Mouse (Mus musculus) CH12.LX (cell line): Measurements from ENCODE around the gene Ercc4. TPM values are rescaled to one million over a fixed set of nuclear protein-coding genes. Genes with fewer than 3 reads are reported as not detected.

Source experiments
- DNase-seq: peaks from one replicate; pipeline ENCODE4 v3.0.0-alpha.2; 2013; ENCODE audit errors: extremely low read depth
- H3K27ac ChIP-seq: 2 replicates; pipeline ENCODE4 v1.5.1; 2012; ENCODE audit warnings: low read depth, mild to moderate bottlenecking, control low read depth, moderate library complexity; ENCODE audit not compliant: insufficient read depth
- H3K27me3 ChIP-seq: replicated peaks from 2 replicates; pipeline ENCODE3; 2012; ENCODE audit warnings: inconsistent platforms
- H3K36me3 ChIP-seq, 2 experiments: replicated peaks in 1 of 2; 2 replicates each; pipeline versions ENCODE3 to v1.6.1; 2012; ENCODE audit warnings: inconsistent platforms in 1 of 2, low read length in 1 of 2, mild to moderate bottlenecking in 1 of 2, mixed read lengths in 1 of 2, moderate library complexity in 1 of 2; ENCODE audit not compliant: control insufficient read depth in 1 of 2, insufficient read depth in 1 of 2
- H3K4me1 ChIP-seq, 2 experiments: 2 replicates each; pipeline ENCODE4 v1.6.1; 2012; ENCODE audit warnings: inconsistent platforms in 1 of 2, moderate library complexity in 1 of 2; ENCODE audit not compliant: insufficient read depth in 2 of 2, control insufficient read depth in 1 of 2
- H3K4me2 ChIP-seq: 2 replicates; pipeline ENCODE4 v1.6.1; 2012; ENCODE audit warnings: low read depth, mild to moderate bottlenecking, control low read depth; ENCODE audit not compliant: poor library complexity, insufficient read depth, severe bottlenecking
- H3K4me3 ChIP-seq, 3 experiments: fragments of 150-350 bp in 1 of 3; sonication (generic) in 1 of 3; replicated peaks in 1 of 3; 2 replicates each; pipeline versions ENCODE3 to v1.5.1; 2011 to 2012; ENCODE audit warnings: low read depth in 2 of 3, low read length in 2 of 3, mild to moderate bottlenecking in 2 of 3, moderate library complexity in 2 of 3, control low read depth in 1 of 3, improper control_type of control experiment in 1 of 3, inconsistent platforms in 1 of 3, mixed read lengths in 1 of 3; ENCODE audit not compliant: poor library complexity in 1 of 3
- H3K79me2 ChIP-seq: replicated peaks from 2 replicates; pipeline ENCODE4 v1.6.1; 2012; ENCODE audit warnings: mild to moderate bottlenecking, moderate library complexity; ENCODE audit not compliant: control insufficient read depth, poor library complexity, insufficient read depth, severe bottlenecking; ENCODE audit errors: extremely low read depth
- H3K9ac ChIP-seq: 2 replicates; pipeline ENCODE4 v1.6.1; 2012; ENCODE audit warnings: low read depth, mild to moderate bottlenecking, control low read depth, moderate library complexity; ENCODE audit not compliant: insufficient read depth
- H3K9me3 ChIP-seq: replicated peaks from 2 replicates; pipeline ENCODE3; 2012; ENCODE audit warnings: low read length, inconsistent platforms, mixed read lengths
- CHD1 ChIP-seq: IDR thresholded peaks from 2 replicates; pipeline ENCODE4 v1.6.1; 2012; ENCODE audit warnings: low read depth, low read length, improper control_type of control experiment, inconsistent platforms
- CHD2 ChIP-seq: IDR thresholded peaks from 2 replicates; pipeline ENCODE4 v1.6.1; 2011; ENCODE audit warnings: low read length, improper control_type of control experiment
- CTCF ChIP-seq, 2 experiments: IDR thresholded peaks in 1 of 2; conservative IDR thresholded peaks in 1 of 2; 2 replicates each; pipeline ENCODE4 v1.5.1; 2011 to 2012; ENCODE audit warnings: low read depth in 2 of 2, low read length in 2 of 2, improper control_type of control experiment in 1 of 2, inconsistent platforms in 1 of 2, mild to moderate bottlenecking in 1 of 2, moderate library complexity in 1 of 2
- ELF1 ChIP-seq: IDR thresholded peaks from 2 replicates; pipeline ENCODE4 v1.6.1; 2014; ENCODE audit warnings: low read depth, mild to moderate bottlenecking, inconsistent platforms, low read length, improper control_type of control experiment
- EP300 ChIP-seq: IDR thresholded peaks from 2 replicates; pipeline ENCODE4 v1.6.1; 2011; ENCODE audit warnings: low read length, improper control_type of control experiment
- ETS1 ChIP-seq: conservative IDR thresholded peaks from 2 replicates; pipeline ENCODE4 v1.6.1; 2012; ENCODE audit warnings: low read depth, mild to moderate bottlenecking, inconsistent platforms, low read length, improper control_type of control experiment, moderate library complexity
- JUN ChIP-seq: IDR thresholded peaks from 2 replicates; pipeline ENCODE4 v1.6.1; 2011; ENCODE audit warnings: low read depth, mild to moderate bottlenecking, low read length, improper control_type of control experiment, moderate library complexity; ENCODE audit not compliant: insufficient read depth
- MAX ChIP-seq: IDR thresholded peaks from 2 replicates; pipeline ENCODE4 v1.6.1; 2011; ENCODE audit warnings: low read length, improper control_type of control experiment
- MYC ChIP-seq: IDR thresholded peaks from 2 replicates; pipeline ENCODE4 v1.6.1; 2011; ENCODE audit warnings: low read depth, mild to moderate bottlenecking, improper control_type of control experiment, low read length
- NRF1 ChIP-seq: IDR thresholded peaks from 2 replicates; pipeline ENCODE4 v1.6.1; 2014; ENCODE audit warnings: low read depth, mild to moderate bottlenecking, inconsistent platforms, low read length, improper control_type of control experiment, moderate library complexity
- POLR2A ChIP-seq: IDR thresholded peaks from 2 replicates; pipeline ENCODE4 v1.6.1; 2011; ENCODE audit warnings: low read depth, mild to moderate bottlenecking, improper control_type of control experiment, low read length
- RCOR1 ChIP-seq: conservative IDR thresholded peaks from 2 replicates; pipeline ENCODE4 v1.6.1; 2012; ENCODE audit warnings: low read depth, mild to moderate bottlenecking, inconsistent platforms, low read length, improper control_type of control experiment
- SIN3A ChIP-seq: IDR thresholded peaks from 2 replicates; pipeline ENCODE4 v1.6.1; 2012; ENCODE audit warnings: low read length, improper control_type of control experiment, inconsistent platforms
- SMC3 ChIP-seq: IDR thresholded peaks from 2 replicates; pipeline ENCODE4 v1.6.1; 2011; ENCODE audit warnings: low read depth, low read length, improper control_type of control experiment
- TBP ChIP-seq: conservative IDR thresholded peaks from 2 replicates; pipeline ENCODE4 v1.6.1; 2011; ENCODE audit warnings: low read depth, low read length, improper control_type of control experiment
- TCF12 ChIP-seq: IDR thresholded peaks from 2 replicates; pipeline ENCODE4 v1.6.1; 2014; ENCODE audit warnings: low read depth, mild to moderate bottlenecking, inconsistent platforms, low read length, improper control_type of control experiment
- UBTF ChIP-seq: IDR thresholded peaks from 2 replicates; pipeline ENCODE4 v1.6.1; 2012; ENCODE audit warnings: low read depth, mild to moderate bottlenecking, inconsistent platforms, low read length, improper control_type of control experiment, moderate library complexity
- USF1 ChIP-seq: IDR thresholded peaks from 2 replicates; pipeline ENCODE4 v1.6.1; 2014; ENCODE audit warnings: low read depth, mild to moderate bottlenecking, inconsistent platforms, low read length, improper control_type of control experiment
- USF2 ChIP-seq: conservative IDR thresholded peaks from 2 replicates; pipeline ENCODE4 v1.6.1; 2011; ENCODE audit warnings: low read depth, low read length, improper control_type of control experiment
- ZC3H11A ChIP-seq: IDR thresholded peaks from 2 replicates; pipeline ENCODE4 v1.6.1; 2012; ENCODE audit warnings: low read depth, mild to moderate bottlenecking, inconsistent platforms, low read length, improper control_type of control experiment
- dilution Hi-C: fragments of 300-500 bp; cut with MboI; formaldehyde crosslinking; loops from 2 replicates; pipeline ENCODE4 v1.14.3; 2020; ENCODE audit warnings: low sequenced_read_pairs; ENCODE audit not compliant: extremely low pct_unique_long_range_greater_than_20kb, extremely low pct_ligation_motif_present
- in situ Hi-C: fragments of 300-500 bp; cut with MboI; formaldehyde crosslinking; loops from 3 replicates; pipeline ENCODE4 v1.14.3; 2019; ENCODE audit warnings: low sequenced_read_pairs, low pct_ligation_motif_present, low pct_unique_long_range_greater_than_20kb, mixed read lengths
- polyA plus RNA-seq: library from polyadenylated mRNA; unstranded; fragments of >175 nt; gene quantifications from 2 replicates; pipeline ENCODE4 v1.2.1, GENCODE M21; 2012; ENCODE audit warnings: low read depth; ENCODE audit not compliant: insufficient read length
- total RNA-seq, 2 experiments: library from RNA; depleted of rRNA; stranded (reverse); fragments of 300-350 nt in 1 of 2; fragments of >200 nt in 1 of 2; gene quantifications; 2 replicates each; pipeline ENCODE4 v1.2.3; 2012 to 2014

Ercc4 gene
- total and polyA plus RNA-seq, 3 experiments: 10.1 to 23.3 (median 16.6) TPM

- Histone ChIP-seq H3K79me2 (no peaks in the 10 kb centered on the region), H3K27me3 (no peaks in the 10 kb centered on the region), H3K36me3 (no peaks in the 10 kb centered on the region), H3K9me3 (no peaks in the 10 kb centered on the region), H3K4me3 (no peak overlapping the region), H3K9ac (no peak overlapping the region), H3K4me1 (peaks cover 2 to 12% of the 10 kb centered on the region in 2 experiments; a peak in 3 of 4 replicates), H3K27ac (no peak overlapping the region), H3K4me2 (no peak overlapping the region)
- no peak for TF ChIP-seq CTCF (conservative IDR thresholded peaks at IDR 0.05 in 1 of 2, IDR thresholded peaks at IDR 0.05 in 1 of 2; ENCODE audit: low read depth in 2 of 2, low read length in 2 of 2)
- in situ Hi-C loops: no loop called here
- dilution Hi-C loops: no loop called here
- DNase-seq: no peak
Measured at GRCm38 (mm10) chr16:13194882-13195281, 85.4 kb downstream of the Ercc4 start.

GRCm38 (mm10) chr16:13196626-13197025 is 87.1 kb downstream of the Ercc4 start:
- no peaks in the 10 kb centered on the region for H3K9me3 ChIP-seq
- no peak overlapping the region for H3K9ac ChIP-seq
- H3K27me3 ChIP-seq: no peaks in the 10 kb centered on the region
- dilution Hi-C loops: no loop called here
- no peak overlapping the region for H3K4me3 ChIP-seq
- no peaks in the 10 kb centered on the region for H3K79me2 ChIP-seq
- no peak for DNase-seq
- TF ChIP-seq MAX (no peak), TBP (no peak), NRF1 (no peak), UBTF (no peak), ETS1 (no peak), ZC3H11A (no peak), SIN3A (no peak), CHD1 (no peak), USF2 (no peak), MYC (no peak), ELF1 (no peak), JUN (no peak), CHD2 (no peak), EP300 (no peak)
- TF ChIP-seq, all 38 proteins: peak for 0
- Histone ChIP-seq H3K4me2 (no peak overlapping the region), H3K27ac (no peak overlapping the region), H3K4me1 (peaks cover 2 to 12% of the 10 kb centered on the region in 2 experiments; a peak in 3 of 4 replicates), H3K36me3 (no peaks in the 10 kb centered on the region)
- in situ Hi-C loops: no loop called here

- no peak overlapping the region for H3K9ac ChIP-seq
- DNase-seq: peak; percentile 24
- peaks cover 2 to 12% of the 10 kb centered on the region in 2 experiments; a peak in 3 of 4 replicates for H3K4me1 ChIP-seq
- dilution Hi-C loops (no loop called here), in situ Hi-C loops (no loop called here)
- H3K9me3 ChIP-seq: no peaks in the 10 kb centered on the region
- H3K4me2 ChIP-seq: no peak overlapping the region
- no peaks in the 10 kb centered on the region for H3K36me3 ChIP-seq
- no peaks in the 10 kb centered on the region for H3K27me3 ChIP-seq
- H3K4me3 ChIP-seq: no peak overlapping the region
- H3K27ac ChIP-seq: no peak overlapping the region
- no peaks in the 10 kb centered on the region for H3K79me2 ChIP-seq
- TF ChIP-seq RCOR1 (no peak), TCF12 (no peak), USF2 (no peak), SMC3 (no peak), USF1 (no peak), POLR2A (no peak)
Measured at GRCm38 (mm10) chr16:13197293-13197692, 87.8 kb downstream of the Ercc4 start.
